Mouse (Mus musculus): Measurements from ENCODE around the gene Unc13d. TPM values are rescaled to one million over a fixed set of nuclear protein-coding genes. Genes with fewer than 3 reads are reported as not detected.
"Not testable (repeated sequence)": the region's sequence is repeated elsewhere in the genome, so short reads cannot be mapped to it uniquely, and the experiment has no call there.

The Unc13d gene
- total RNA-seq (2017), result 29.7 and 29.9 TPM in 2 replicates

DNA sequence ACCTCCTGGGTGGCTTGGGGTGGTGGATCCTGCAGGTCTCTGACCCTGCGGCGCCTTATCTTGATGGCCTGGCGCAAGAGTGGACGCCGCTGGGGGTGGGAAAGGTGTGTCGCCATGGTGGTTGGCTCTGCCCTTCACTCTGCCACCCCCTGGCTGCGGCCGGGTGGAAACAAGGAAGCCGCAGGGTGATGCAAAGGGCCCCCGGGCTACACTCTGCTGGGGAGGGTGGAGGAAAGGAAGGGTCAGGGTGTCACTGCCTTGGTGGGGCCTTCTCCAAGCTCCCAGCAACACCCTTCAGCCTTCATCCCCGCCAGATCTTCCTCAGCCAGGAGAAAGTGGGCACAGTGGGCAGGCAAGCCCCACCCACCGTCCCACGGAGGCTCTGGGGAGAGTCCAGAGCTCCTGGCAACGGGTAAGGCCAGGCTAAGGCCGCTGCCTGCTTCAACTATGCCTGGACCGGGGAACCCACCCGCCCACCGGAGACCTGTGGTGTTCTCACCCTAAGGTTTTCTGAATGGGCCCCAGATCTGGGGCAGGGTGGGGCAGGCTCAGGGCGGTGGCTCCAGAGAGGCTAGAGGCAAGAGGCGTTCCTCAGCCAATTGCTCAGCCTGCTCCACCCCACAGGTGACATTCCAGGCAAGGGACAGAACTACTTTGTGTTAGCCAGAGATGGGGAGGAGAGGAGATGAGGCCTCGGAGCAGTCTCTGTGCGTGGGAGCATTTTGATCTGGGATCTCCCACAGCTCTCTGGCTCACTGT lies at the start of gene Unc13d:
Gene Unc13d (minus strand): TSS at position 516 of the 759 bp plus-strand sequence.
- peak; percentile 42 for ATAC-seq (replicated peaks; ENCODE audit: low read depth, poor library complexity, severe bottlenecking)

DNA sequence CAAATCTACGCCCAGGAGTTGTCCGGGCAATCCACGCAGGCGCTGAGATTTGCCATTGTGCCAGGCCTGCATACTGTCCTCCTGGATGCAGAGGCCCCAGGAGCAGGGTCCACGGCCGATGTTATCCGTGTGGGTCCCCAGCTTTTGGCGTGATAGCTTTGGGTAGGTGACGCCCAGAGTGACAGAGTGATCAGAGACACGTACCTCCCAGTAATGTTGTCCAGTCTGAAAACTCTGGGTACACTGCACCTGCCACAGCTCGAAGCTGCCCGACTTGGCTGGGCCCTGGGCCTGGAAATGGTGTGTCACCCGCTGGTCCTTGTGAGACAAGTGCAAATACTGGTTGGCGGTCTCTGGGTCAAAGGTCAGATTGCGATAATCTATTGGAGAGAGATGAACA lies 48.5 kb upstream of the Unc13d start:
- ATAC-seq (replicated peaks; ENCODE audit: low read depth, poor library complexity, severe bottlenecking), result no peak

DNA sequence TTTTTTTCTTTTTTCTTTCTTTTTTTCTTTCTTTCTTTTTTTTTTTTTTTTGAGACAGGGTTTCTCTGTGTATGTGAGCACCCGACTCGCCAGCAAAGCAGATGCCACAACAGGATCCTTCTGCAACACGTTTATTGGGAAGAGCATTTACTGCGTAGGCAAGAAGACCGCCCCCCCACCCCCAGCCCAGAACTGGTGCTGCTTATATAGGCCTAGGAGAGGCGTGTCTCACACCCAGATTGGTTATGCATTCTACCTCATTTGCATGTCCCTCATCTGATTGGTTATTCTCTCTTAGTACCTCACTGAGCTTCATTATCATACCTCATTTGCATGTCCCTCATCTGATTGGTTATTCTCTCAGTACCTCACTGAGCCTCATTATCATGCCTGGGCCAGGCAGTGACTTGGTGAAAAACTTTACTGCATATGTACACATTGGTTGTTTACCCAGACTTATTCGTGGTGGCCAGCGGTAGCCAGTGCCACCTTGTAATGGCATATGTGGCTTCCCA lies 44.0 kb upstream of the Unc13d start:
- ATAC-seq (replicated peaks; ENCODE audit: low read depth, poor library complexity, severe bottlenecking), result not testable (repeated sequence)

DNA sequence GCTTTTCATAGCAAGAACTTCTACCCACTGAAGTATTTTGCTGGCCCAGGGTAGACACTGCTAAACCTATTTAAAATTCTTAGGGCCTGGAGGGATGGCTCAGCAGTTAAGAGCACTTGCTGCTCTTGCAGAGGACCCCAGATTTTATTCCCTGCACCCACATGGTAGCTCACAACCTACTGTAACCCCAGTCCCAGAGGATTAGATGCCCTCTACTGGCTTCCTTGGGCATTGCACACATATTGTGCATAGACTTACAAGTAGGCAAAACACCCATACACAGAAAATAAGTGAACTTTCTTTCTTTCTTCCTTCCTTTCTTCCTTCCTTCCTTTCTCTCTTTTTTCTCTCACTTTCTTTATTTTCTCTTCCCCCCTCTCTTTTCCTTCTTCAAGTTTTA lies 40.1 kb upstream of the Unc13d start:
- no peak for ATAC-seq (replicated peaks; ENCODE audit: low read depth, poor library complexity, severe bottlenecking)

DNA sequence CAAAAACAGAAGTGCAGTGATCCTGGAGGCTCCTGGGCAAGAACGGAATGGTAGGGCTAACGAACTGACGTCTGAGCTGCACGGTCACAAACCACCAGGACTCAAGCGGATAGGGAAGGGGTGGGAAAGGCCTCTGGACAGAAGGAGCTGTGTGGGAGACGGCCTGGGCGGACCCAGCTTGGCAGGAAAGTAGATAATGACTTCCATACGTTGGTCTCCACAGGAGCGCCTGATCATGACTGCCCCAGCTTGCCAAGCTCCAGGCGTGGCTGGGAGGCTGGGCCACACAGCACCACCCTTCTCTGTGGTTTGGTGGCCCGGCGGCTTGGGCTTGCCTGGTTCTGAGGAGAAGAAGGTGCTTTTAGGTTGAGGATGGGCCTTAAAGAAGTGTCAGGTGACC lies 39.5 kb upstream of the Unc13d start:
- ATAC-seq (replicated peaks; ENCODE audit: low read depth, poor library complexity, severe bottlenecking), result 0 out of 2 replicates have a peak, but pooled peaks have one; percentile 25

DNA sequence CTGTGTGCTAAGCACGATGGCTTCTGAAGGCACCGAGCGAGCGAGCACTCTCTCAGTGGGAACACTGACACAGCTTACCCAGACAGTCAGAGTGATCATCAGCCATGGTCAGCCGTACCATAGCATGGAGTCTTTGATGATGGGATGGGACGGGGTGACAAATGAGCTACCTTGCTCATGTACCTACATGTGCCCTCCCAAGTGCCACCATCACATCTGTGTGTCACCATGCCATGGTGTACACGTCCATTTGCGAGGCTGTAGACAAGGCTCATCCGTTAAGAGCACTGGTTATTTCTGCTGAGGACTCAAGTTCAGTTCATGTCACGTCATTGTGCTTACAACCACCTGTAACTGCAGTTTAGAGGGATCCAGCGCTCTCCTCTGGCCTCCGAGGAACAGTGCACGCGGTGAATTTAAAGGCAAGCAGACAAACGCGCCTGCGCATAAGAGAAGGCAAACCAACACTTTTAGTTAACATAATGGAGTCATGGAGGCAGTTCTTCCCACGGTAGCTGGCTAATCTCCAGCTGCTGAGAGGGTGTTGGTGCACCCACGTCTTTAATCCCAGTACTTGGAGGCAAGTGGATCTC lies 33.9 kb upstream of the Unc13d start:
- ATAC-seq (replicated peaks; ENCODE audit: low read depth, poor library complexity, severe bottlenecking), result no peak

DNA sequence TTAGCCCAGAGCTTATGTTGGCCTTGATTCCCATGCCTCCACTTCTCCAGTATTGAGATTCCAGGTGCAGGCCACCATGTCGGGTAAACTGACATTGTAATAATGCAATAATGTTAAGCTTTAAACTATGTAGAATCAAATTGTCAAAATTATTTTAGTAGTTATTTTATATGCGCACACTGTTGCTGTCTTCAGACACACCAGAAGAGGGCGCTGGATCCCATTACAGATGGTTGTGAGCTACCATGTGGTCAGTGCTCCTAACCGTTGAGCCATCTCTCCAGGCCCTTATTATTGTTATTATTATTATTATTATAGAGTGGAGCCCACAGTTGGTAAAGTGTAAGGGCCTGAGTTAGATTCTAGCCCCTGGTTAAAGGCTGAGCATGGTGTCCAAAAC lies 33.3 kb upstream of the Unc13d start:
- ATAC-seq (replicated peaks; ENCODE audit: low read depth, poor library complexity, severe bottlenecking), result no peak

DNA sequence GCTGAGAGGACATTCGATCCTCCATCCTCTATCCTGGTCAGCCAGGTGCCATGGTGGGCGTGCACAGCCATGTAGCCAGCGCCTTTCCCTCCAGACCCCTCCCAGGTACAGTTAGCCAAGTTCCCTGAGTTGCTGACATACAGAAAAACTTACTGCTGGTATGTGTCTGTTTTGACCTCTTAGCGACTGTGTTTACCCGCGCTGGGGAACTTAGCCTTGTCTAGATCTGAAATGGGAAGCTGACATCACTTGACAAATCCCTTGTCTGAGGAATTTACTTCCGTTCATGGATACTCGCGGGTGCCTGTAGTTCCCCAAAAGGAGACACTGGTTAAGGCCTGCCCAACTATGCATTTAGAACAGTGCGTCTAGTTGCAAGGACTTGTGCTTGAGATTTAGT lies 32.8 kb upstream of the Unc13d start:
- peak; percentile 40 for ATAC-seq (replicated peaks; ENCODE audit: low read depth, poor library complexity, severe bottlenecking)

DNA sequence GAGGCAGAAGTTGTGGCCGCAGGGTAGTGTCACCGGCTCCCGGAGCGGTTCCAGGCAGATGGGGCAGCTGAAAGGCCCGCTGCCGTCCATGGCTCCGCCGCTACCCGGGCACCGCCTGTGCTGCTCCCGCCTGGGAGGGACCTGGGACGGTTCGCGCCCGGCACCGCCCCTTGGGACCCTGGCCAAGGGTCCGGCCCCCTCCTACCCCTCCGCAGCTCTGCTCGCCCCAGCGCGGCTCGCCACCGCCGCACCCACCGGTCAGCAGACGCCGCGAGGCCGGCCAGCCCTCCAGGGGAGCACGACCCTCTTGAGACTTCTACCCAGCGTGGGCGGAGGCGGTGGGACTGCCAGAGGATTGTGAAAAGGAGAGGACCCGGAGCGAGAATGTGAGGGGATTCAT lies 32.4 kb upstream of the Unc13d start:
- no peak for ATAC-seq (replicated peaks; ENCODE audit: low read depth, poor library complexity, severe bottlenecking)

DNA sequence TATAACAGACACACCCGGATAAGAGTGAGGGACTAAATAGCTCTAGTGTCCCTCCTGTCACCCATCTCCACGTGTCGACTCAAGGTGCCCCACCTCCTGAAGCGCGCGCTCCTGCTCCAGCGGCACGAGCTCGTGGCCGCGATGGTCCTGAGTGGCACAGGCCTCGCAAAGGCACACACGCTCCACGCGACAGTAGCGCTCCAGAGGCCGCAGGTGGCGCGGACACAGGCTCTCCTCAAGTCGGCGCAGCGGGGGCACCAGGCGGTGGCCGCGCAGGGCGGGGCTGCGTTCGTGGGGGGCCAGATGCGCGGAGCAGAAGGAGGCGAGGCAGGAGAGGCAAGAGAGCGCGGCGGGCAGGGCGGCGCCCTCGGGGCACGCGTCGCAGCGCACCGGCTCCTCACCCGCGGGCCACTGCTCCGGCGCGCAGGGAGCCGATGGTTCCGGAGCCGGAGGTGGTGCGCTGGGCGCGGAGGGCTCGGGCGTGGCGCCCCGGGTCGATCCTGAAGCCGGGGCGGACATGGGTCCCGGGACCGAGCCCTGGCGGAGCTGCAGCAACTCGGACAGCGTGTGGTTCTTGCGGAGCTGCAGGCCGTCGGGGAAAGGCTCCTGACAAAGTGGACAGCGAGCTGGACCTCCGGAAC lies 31.8 kb upstream of the Unc13d start:
- ATAC-seq (replicated peaks; ENCODE audit: low read depth, poor library complexity, severe bottlenecking), result peak; percentile 37; the same call in 1 of the 2 replicates

DNA sequence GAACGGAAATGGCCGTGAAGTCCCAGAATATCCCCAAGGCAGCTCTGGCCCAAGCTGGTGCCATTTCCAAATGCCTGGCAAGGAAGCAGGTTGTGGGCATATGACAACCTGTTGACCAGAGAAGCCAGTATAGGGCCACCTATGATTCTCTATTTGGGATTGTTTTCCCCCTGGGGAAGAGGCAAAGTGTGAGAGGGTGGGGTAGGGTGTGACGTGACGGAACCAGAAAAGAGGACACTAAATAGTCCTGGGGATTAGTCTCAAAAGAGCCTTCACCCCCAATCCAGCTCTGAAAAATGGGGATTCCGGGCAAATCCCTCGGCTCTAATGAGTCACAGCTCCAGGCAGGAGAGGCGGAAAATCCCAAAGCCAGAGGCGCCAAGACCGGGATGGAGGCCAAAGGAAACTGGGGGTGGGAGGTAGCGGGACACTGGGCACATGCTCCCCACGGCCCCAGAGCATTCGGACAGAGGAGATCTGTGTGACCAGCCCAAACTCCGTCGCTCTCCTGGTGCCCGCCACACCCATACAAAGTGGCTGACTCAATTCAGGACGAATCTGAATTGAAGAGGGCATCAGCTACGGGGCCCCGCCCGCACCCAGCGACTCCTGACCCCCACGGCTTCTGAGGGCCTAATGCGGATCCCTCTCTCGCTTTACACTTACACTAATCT lies 30.8 kb upstream of the Unc13d start:
- no peak for ATAC-seq (replicated peaks; ENCODE audit: low read depth, poor library complexity, severe bottlenecking)

DNA sequence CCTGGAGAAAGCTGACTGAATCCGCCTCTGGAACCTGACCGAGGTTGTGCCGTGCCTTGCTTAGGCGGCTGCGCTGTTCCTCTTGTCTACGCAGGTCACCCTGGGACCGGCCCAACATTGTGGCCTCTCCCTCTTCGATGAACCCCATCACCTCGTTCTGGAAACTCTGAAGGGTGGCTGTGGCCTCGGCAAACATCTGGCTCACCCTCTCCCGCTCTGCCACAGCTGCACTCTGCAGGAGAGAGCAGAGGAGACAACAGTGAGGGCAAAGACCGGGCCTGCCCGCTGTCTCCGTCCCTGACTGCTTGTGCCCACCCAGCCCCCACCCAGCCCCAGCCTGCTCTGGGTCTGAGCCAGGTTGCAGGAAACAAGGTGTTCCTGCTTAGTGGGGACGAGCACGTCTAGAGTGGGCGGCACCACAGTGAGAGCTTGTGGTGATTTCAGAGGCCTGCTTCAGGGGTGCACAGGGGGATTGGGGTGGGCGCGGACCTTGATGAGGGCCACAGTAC lies 30.1 kb upstream of the Unc13d start:
- no peak for ATAC-seq (replicated peaks; ENCODE audit: low read depth, poor library complexity, severe bottlenecking)

DNA sequence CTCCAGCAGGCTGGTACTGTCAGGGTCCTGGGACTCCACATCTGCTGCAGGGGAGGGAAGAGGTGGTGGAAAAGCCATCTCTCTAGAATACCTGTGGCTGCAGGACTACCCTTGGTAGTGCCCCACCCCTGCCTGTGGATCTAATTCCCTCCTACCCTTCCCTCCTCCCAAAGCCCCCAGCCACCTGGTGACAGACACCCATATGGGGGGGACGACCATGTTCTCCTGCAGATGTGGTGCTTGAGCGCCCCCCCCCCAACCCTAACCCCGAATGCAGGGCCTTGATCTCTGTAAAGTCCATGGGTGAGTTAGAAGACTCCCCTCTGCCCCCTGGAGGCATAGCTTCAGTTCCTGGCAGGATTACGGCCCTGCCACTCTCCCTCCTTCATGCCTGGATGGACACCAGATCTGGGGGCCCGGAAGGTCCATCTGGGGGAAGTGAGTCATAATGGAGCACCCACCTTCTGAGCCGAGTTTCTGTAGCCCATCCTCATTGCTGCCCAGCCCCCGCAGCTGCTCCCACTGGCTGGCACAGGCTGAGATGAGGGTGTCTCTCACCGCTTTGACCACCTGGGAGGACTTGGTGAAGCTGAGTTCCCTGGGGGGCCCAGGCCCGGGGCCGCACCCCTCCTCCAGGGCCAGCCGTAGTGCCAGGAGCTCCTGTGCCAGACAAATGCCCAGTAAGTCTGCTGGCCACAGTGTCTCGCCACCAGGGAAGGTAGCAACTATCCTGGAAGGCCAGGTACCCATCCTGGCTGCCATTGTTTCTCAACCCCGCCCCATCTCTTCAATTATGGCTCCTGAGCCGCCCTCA lies 29.4 kb upstream of the Unc13d start:
- no peak for ATAC-seq (replicated peaks; ENCODE audit: low read depth, poor library complexity, severe bottlenecking)

DNA sequence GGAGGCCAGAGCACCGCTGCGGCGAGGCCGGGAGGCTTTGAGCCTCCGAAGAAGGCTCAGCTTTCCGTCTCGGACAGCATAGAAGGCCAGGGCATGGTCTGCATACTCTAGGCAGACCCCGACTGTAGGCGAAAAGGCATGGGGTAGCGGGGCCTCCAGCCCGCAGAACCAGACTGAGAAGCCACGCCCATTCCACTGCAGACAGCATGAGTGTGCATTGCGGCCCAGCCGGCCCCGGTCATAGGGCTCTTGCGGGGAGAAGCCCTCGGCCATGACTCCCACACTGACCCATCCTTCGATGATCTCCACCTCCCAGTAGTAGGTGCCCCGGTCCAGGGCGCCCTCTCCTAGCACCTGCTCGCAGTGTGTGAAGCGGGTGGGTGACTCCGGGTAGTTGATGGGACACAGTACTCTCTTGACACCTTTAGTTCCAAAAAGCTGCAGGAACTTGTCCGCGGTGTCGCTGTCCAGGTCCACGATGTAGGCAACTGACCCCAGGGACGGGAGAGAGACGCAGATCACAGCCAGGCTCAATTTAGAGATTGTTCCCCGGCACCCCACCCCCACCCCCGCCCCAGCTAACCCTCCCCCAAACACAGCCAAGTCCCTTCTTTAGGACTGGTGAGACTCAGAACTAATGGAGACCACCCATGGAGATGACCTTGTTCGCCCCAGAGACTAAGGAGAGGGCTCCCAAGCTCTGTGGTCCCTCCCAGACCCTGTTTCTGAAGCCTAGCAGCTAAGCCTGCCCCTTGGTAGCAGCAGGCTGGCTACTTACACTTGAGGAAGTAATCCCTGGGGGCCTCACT lies 28.6 kb upstream of the Unc13d start:
- no peak for ATAC-seq (replicated peaks; ENCODE audit: low read depth, poor library complexity, severe bottlenecking)

DNA sequence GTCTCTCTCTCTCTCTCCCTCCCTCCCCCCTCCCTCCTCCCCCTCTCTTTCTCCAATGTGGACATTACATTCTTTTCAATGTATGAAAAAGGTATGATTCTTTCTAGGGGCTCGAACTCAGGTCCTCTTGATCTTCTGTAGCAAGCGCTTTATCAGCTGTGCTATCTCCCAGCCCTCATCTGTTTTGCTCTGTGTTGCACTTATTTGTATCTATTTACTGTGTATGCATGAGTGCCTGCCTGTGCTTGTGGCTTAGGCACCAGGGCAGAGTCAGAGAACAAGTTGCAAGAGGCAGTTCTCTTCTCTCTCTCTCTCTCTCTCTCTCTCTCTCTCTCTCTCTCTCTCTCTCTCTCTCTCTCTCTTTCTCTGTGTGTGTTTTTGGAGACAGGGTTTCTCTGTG lies 27.3 kb upstream of the Unc13d start:
- no peak for ATAC-seq (replicated peaks; ENCODE audit: low read depth, poor library complexity, severe bottlenecking)

DNA sequence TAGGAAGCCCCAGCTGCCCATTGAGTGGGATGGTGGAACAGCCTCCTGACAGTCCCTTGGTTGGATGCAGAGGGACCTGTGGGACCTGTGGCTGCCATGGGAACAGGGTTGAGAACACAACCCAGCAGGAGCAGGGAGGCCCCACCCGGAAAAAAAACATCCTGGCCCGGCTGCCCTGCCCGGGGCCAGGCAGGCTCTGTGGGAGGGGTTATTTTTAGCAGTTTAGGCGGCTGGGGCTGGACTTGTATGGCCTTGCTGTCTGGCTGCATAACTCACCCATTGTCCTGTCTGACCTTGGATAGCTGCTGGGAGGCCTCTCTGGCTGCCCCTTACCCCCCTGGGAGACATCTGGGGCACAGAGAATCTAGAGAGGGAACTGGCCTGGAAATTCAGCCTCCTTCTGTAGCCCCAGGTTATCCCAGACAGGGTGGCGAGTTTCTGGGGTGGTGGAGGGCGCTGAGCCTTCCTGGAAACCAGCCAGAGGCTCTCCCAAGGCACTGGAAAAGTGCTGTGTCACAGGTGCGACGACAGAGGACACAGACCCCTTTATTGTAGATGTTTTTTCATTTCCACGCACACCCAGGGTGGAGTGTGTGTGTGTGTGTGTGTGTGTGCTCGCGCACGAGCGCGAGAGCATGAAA lies 26.4 kb upstream of the Unc13d start:
- peak; percentile 24; the same call in 1 of the 2 replicates for ATAC-seq (replicated peaks; ENCODE audit: low read depth, poor library complexity, severe bottlenecking)

DNA sequence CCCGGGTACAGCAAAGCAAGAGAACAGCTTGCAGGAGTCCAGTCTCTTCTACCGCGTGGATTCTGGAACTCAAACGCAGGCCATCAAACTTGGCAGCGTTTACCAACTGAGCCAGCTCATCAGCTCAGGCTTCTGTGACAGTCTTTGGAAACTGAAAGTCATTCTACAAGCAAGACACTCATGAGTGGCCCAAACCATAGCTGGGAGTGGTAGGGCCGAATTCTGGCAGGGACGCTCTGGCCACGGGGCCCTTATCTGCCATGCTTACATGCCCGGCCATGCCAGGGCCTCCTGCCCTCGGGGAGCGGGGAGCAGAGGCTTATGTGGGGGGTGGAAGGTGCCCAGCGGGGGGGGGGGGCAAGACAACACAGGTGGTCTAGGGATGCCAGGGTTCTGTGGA lies 25.8 kb upstream of the Unc13d start:
- no peak for ATAC-seq (replicated peaks; ENCODE audit: low read depth, poor library complexity, severe bottlenecking)

DNA sequence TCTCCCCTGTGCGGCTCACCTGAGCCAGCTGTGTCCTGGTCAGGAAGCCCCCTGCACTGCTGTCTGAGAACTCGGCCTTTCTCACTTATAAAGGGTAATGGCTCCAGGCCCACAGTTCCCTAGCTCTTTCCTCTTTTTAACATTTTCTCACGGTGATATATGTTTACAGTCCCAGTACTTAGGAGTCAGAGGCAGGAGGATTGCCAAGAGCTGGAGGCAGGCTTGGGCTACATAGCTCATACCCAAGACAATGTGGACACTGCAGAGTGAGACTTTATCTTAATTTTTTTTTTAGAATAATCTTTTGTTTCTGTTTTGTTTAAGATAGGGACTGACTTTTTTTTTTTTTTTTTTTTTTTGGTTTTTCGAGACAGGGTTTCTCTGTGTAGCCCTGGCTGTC lies 24.7 kb upstream of the Unc13d start:
- no peak for ATAC-seq (replicated peaks; ENCODE audit: low read depth, poor library complexity, severe bottlenecking)
